Mouse (Mus musculus) left cerebral cortex, postnatal 4 days (tissue): Measurements from ENCODE around the gene Metrnl. TPM values are rescaled to one million over a fixed set of nuclear protein-coding genes. Genes with fewer than 3 reads are reported as not detected.

Experiments used
- DNase-seq: peaks from one replicate; pipeline ENCODE4 v3.0.0-alpha.2; 2022
- intact Hi-C: fragments of 180-260 bp; cut with DNase I; formaldehyde crosslinking; loops from one replicate; pipeline ENCODE4 v1.15.1; 2025
- total RNA-seq, 2 experiments: library from RNA; stranded (reverse); gene quantifications; 2 replicates each; pipeline ENCODE4 v1.2.3; 2021

The Metrnl gene
- total RNA-seq, 2 experiments from 2014 or later = 6.5 to 6.8 TPM

GRCm38 (mm10) chr11:121683243-121683642 lies 18.1 kb upstream of the Metrnl start:
- DNase-seq = peak; percentile 52
- intact Hi-C loops = no loop called here

DNA sequence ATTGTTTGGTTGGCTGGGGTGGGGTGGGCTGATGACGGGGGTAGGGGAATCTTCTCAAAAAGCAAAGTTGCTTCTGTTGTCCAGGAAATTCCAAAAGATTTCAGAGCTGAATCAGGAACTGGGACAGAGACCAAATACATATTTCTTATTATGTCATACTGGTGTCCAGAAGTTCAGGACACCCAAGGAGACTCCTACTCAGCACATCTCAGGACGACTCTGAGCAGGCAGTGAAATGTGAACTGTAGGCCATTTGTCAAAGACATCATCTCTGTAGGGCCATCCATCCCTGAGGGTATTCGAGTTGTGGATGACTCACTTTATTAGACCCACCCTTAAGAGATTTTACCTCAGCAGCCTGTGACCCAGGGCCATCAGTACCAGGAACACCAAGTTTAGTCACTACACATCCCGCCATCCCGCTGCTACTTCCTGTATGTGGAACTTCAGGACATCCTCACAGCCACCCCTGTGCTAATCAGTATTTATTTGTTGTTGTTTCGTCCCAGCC lies 15.8 kb upstream of the Metrnl start:
- intact Hi-C loops = no loop called here
- DNase-seq = no peak

DNA sequence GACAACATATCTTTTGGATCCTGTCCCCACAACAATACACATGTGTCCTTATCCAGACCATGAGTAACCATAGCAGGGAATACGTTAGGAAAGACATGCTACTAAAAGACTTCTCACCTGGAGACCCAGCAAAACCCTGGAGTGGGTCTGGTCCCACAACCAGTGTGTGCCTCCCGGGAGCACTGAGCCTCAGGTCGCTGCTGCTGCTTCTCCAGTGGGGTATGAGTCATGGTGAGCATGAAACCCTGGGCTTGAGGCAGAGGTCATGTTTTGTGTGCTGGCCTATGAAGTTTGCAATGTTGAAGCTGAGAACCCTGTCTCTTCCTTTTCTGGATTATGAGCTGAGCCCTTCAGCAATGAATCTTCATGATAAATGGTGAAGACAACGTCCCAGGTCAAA lies 15.3 kb upstream of the Metrnl start:
- intact Hi-C loops = no loop called here
- no peak for DNase-seq

DNA sequence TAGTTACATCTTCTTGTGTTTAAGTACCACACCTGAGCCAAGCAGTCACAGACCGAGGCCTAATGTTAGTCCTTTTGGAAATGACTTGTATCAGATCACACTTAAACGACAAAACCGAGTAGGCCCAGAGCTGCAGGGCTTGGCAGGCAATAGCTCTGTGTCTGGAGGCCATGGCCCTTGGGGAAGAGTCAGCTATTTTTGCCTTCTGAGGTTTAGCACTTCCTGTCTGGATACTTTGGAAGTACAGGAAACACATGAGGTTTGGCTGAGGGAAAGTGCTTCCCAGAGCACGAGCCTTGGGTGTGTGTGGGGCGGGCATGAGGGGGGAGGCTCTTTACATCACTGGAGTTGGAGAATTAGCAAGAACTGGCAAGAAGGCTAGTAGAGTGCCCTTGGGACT lies 14.7 kb upstream of the Metrnl start:
- intact Hi-C loops = no loop called here
- DNase-seq = no peak

DNA sequence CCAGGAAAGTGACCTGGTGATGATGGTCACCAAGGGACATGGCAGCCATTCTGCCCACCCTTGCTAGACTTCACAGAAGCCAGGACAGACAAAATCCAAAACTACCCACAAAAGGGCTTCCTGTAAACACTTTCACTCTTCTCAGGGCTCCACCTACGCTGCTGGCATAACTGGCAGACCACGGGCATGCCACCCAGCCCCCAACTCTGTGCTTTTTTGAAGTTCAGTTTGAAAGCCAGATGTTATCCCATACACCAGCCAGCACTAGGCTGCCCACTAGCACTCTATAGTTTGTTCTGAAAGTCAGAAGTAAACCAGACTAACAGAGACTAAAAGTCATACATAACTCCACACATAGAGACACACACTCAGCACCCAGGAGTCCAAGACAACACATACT lies 13.3 kb upstream of the Metrnl start:
- intact Hi-C loops = no loop called here
- no peak for DNase-seq

DNA sequence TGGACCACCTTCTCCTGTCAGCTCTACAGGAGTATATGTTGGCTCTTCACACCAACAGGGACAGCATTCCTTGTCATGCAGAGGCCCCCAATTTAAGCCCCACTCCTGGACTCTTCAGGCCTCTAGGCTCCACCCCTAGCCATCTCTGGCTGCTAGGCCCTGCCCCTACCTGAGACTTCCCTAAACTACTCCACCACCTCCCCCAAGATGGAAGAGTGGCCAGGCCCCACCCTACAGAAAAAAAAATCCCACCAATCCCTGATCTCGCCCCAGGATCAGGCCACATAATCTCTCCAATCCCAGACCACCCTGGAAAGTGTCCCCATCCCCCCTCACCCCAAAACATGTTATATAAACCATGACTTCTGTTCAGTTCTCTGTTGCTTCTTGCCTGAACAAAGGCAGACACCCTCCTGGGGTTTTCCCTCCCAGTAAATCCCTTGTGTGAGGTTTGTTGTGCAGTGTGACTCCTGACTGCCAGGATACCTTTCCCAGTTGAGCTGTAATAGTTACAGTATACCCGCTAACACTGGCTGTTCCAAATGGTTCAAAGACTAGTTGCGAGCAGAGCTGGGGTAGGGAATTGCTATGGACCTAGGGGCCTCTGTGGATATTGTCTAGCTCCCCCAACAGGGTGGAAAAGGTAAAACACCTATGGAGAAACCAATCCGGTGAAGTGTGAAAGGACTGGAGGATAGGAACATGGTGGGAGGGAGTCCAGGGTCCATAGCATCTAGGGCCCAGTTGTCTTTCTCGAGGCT lies 5.9 kb upstream of the Metrnl start:
- intact Hi-C loops = no loop called here
- DNase-seq = no peak

DNA sequence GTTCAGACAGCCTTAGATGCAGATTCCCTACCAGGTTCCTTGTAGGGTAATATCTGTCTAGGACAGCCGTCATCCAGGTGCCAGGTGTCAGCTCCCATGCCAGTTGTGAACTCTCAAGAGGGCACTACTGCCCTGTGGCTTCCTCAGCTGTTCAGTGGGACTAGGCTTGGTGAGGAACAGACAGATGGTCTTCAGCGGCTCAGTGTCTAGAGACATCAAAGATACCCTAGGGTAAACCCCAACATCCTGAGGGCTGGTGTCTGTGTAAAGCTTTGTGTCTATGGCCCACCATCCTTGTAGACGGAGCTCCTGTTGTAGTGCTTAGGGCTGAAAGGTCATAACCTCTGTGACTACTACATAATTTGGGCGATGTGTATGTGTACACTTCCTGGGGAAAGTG lies 4.1 kb upstream of the Metrnl start:
- intact Hi-C loops = no loop called here
- DNase-seq = no peak

DNA sequence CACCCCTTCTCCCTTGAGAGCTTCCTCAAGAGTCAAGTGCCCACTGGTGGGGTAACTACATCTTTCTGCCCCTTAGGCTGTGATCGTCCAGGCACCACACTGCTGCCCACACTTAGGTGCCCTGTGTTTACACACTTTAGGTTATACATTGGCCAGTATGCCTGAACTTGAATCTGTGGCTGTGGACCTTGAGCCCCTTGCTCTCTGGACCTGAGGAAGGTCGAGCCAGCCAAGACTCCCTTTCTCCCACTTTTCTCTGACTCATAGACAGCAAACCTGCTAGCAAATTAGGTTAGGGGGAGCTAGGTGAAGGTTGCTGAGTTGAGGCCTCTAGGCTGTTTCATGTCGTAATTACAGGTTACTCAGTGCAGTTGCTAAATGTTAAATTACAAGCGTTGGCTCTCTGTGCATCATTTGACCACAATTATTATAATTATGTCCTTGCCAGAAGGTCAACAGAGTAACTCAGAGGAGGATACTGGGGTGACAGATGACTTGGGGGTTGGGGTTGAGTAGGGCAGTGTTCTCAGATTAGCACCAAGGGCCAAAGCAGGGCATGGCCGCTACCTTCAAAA lies 2.9 kb upstream of the Metrnl start:
- DNase-seq = no peak
- intact Hi-C loops = no loop called here

DNA sequence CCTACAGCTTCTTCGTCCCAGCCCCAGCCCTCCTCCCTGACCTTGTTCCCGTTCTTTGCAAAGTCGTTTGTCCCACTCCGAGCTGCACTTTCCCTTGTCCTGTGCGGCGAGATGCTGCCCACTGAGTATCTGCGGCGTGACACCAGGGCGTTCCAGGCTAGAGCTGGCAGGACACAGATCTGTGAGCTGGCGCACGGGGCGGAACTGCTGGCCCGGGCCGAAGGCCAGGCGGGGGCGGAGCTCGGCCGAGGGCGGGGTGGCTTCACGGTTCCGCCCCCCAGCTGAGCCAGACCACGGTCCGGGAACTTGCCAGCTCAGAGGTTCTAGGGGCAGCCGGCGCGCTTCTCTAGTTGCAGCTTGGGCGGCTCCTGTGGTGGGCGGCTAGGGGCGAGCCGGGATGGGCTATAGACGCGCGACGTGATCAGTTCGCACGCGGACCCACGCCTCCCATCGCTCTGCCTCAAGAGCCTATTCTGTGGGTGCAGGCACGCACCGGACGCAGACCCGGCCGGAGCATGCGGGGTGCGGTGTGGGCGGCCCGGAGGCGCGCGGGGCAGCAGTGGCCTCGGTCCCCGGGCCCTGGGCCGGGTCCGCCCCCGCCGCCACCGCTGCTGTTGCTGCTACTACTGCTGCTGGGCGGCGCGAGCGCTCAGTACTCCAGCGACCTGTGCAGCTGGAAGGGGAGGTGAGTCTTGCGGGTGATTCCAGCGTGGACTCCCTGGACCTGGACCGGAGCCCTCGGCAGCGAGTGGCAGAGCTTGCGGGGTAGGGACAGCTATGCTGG lies 959 bp downstream of the Metrnl start:
- intact Hi-C loops = no loop called here
- DNase-seq = peak; percentile 88

- peak; percentile 47 for DNase-seq
- intact Hi-C loops = no loop called here
Observed at GRCm38 (mm10) chr11:121702895-121703618, 1.7 kb downstream of the Metrnl start.

DNA sequence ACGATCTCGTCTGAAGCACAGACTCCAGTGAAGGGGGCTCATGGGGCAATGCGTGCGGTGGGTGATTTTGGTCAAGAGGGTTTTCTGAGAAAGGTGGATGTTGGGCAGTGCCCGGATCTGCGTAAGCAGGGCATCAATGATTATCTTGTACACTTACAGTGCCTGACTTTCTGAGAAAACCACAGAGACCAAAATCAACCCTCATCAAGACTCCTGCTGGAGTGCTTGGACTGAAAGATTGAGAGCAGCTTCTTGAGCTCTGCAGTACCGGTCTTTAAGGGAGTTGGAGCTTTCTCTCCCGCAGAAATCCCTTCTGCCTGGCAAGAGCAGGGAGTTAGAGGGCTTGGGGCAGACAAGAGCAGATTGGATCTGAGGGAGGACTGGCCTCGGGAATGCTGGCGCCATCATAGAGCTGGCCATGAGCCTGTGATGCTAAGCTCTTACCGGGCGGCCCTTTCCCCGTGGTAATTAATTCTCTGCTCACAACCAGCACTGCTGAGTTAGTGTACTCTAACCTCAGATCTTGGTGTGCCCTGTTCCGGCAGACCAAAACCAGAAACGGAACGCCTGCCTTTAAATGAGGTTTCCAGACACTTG lies 2.4 kb downstream of the Metrnl start:
- intact Hi-C loops = no loop called here
- peak; percentile 38 for DNase-seq

GRCm38 (mm10) chr11:121706521-121707005 lies 5.2 kb downstream of the Metrnl start:
- no peak for DNase-seq

GRCm38 (mm10) chr11:121709278-121709677 lies 7.9 kb downstream of the Metrnl start:
- intact Hi-C loops = no loop called here

More at GRCm38 (mm10) chr11:121706521-121707005, 5.2 kb downstream of the Metrnl start:
- intact Hi-C loops = no loop called here

DNA sequence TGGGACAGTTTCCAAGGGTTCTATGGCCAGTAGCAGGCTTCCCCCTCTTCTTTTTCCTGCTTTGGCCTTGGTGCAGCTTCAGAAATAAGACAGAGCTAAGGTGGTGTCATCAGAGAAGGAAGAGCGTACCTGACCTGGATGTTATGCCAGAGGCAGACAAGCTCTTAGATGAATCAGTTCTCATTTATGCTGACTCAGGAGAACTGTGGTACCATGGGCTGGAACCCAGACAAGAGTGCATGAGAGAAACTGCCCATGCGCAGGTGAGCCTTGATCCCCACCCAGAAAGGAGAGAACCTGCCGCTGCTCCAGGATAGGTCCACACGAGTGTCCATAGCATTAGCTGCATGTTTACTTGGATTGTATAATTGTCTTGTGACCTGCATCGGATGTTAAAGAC lies 8.9 kb downstream of the Metrnl start:
- intact Hi-C loops = no loop called here
- DNase-seq = no peak

More at GRCm38 (mm10) chr11:121709278-121709677, 7.9 kb downstream of the Metrnl start:
- no peak for DNase-seq

DNA sequence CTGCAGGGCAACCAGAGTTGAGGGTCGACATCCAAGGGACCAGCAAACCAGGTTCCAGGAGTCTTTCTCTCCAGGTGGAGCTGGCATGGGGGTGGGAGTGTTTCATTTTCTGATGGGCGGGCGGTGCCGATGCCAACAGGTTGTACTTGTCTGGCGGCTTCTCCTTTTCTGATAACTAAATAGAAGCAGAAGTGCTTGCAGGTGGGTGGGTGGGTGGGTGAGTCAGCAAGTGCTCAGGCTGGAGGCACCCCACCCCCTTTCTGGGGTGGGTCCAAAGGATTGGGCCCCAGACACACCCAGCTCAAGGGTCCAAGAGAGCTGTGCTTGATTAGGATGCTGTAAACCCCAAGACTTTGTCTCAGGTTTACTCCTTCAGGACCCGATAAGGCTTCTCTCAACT lies 11.6 kb downstream of the Metrnl start:
- intact Hi-C loops = no loop called here
- DNase-seq = no peak

DNA sequence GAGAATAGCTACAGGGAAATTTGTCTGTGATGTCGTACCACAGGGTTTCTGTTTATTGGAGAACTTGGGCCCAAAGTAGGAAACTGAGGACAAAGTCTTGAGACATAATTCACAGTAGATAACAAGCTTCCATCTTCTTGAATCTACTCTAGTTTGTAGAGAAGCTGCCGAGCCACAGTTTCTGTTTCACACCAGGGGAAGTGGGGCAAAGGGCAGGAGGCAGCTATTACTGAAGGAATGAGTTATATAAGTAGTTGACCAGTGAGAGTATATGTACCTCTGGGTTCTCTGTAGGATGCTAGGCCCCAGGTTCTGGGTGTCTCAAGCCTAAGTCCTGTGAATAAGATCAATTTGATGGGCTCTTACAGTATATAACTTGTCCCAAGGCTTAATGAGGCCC lies 12.2 kb downstream of the Metrnl start:
- intact Hi-C loops = no loop called here
- no peak for DNase-seq

DNA sequence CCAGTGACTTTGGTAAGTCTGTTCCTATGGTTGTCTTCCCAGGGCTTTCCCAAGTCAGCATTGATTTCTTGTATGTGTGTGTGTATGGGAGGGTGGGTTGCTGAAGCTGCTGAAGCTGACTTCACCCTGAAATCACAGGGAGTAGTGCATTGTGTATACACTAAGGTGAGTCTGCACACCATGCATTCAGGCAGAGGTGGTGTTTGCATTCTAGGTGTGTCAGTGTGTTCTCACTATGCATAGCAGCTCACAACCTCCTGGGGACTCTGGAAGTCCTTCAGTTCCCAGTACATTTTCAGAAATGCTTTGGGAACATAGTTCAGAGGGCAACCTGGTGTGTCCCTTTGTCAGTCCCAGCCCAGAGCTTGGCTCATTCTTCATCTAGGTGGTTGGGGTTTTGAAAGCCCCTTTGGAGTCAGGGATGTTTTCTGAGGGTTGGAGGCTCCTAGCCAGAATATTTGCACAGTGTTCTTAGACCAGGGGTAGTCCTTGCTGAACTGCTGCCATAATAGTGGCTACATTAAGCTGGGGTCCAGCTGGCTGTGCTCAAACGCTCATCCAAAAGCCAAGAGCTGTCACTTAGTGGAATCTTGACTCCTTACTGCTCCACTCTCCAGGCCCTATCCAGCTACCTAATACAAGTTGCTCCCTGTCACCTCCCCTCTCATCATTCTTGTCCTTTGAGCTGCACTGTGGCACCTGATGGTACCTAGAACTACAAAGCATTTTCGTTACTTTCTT lies 13.6 kb downstream of the Metrnl start:
- intact Hi-C loops = no loop called here

GRCm38 (mm10) chr11:121717724-121718123 lies 16.4 kb downstream of the Metrnl start:
- no peak for DNase-seq
- intact Hi-C loops = no loop called here

More for the DNA sequence above, 13.6 kb downstream of the Metrnl start:
- no peak for DNase-seq

GRCm38 (mm10) chr11:121720752-121721151 lies 19.4 kb downstream of the Metrnl start:
- intact Hi-C loops = no loop called here
- DNase-seq = no peak

GRCm38 (mm10) chr11:121722434-121722833 lies 21.1 kb downstream of the Metrnl start:
- no peak for DNase-seq
- intact Hi-C loops = no loop called here
